Mouse (Mus musculus): Measurements from ENCODE around the gene Xdh. TPM values are rescaled to one million over a fixed set of nuclear protein-coding genes. Genes with fewer than 3 reads are reported as not detected.

The Xdh gene
- polyA plus RNA-seq (2012; rRNA removed) = 67.5 and 70.9 TPM in 2 replicates

DNA sequence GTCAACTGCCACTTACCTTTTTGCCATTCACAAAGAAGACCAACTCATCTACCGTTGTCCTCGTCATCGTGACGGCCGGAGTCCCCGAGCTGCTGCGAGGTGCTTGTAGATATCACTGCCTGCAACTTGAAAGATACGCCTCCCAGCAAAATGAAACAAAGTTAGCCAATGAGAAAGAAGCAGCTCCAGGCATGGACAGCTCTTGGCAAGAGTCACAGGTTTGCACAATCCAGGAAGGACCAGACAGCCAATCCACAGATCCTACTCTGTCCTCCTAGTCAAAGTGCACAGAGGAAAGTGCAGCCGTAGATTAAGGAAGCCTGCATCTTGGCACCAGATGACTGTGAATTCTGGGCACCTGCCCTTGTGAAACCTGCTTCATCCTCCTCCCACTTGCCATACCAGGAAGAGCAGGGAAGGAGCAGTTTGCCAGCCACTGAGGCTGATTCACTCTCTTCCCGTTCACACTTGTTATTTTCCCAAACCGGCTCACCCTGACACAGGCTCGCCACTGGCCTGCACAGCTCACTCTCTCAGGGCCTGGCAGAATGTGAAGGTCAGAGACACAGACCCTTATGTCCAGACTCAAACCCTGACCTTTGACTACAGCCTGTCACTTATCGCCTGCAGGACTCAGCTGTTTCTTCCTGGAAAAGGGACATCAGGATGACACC is at the start of gene Xdh:
TSS of gene Xdh (minus strand) at position 135 of the 674 bp plus-strand sequence.
- peak; percentile 99 for DNase-seq (ENCODE audit: low read depth)

DNA sequence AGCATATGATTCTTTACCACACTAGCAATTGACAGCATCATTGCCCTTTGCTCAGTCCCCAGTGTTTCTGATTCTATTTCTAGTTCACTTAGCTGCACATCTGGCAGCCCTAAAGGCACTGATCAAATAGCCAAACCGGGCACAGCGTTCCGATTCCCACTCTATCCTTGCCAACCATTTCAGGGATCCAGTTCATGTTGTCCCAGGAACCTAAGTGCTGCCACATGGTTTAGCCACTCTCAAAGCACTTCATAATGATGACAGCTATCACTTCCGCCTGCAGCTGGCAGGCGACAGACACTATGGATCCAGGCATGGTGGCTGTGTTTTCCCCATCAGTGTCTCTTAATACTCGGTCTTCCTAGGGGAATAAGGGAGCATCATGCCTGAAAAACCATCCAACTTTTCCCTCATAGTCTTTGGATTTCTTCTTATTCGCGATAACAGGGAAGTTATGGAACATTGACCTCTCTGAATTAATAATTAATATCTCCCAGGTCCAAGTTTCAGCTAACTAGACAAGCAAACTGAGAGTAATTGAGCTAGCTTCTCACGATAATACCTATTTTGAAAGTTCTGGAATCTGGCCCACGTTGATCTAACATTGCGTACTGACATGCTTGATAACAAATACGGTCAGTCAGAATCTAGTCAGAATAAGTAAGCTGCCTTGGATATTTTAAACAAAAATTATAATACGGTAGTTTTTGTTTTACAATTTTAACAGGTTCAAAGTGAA is 46.1 kb upstream of the Xdh start:
- DNase-seq (ENCODE audit: low read depth) = no peak

DNA sequence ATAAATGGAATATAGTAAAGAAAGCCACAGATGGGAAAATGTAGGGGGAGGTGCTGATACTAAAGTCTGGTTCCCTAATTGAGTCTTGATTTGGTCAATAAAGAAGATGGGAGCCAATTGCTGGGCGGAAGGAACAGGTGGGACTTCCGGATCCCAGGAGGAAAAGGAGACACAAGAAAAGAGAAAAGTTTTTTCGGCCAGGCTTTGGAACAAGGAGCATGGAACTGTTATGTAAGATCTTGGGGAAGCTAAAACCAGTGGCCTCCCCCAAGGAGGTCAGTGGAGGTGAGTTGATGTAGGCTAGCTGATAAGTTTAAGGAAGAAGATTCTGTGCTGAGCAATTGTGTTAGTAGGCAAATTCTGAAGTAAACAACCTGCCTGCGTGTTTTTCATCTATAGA is 41.3 kb upstream of the Xdh start:
- DNase-seq (ENCODE audit: low read depth) = no peak

DNA sequence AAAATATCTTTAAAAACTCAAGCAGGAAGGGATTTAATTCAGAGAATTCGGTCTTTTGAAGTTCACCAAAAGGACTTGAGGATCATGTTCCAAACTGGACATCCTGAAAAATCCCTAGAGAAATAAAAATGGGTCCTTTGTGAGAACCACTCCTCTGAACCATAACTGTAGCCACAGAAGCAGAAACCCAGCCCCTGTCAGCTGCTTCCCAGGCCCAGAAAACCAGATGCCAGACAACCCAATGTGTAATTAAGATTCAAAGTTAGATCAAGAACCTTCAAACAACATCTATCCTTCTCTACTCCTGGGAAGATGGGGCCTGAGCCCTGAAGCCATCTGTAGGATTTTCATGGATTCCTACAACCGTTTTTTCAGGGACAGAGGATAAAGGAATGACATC is 36.6 kb upstream of the Xdh start:
- no peak for DNase-seq (ENCODE audit: low read depth)

DNA sequence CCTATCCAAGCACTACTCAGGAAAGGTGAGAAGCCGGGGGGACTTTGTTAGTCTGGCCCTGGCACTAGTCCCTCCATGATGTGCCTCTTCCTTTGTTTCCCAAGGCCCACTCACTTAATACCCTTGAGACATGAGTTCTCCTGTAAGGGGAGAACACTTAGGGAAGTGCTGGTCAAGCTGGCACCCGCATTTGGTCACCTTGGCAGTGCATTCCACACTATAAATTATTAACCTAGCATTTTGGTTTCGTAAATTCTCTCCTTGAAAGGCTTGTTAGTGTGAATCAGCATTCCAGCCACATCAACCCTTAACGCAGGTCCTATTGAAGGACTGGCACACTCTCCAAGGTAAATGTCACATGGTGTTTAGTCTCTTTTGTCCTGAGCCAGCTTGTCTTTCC is 35.9 kb upstream of the Xdh start:
- no peak for DNase-seq (ENCODE audit: low read depth)

DNA sequence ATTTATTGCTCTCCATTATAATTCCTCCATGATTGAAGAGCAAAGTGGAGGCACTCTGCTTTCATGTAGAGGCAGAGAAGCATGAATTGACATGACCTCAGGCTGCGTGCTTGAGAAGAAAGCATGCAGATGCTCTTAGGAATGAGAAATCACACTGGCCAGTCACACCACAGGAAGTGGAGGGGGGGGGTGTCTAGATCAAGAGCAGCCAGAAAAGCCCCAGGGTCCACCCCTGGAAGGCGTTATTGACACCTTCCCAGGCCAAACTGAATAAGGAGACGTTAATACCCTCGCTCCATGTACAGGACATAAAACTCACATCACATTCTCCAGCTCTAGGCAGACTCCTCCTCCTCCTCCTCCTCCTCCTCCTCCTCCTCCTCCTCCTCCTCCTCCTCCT is 34.5 kb upstream of the Xdh start:
- DNase-seq (ENCODE audit: low read depth) = no peak

- DNase-seq (ENCODE audit: low read depth) = no peak
These were observed 32.9 kb upstream of the Xdh start for GRCm38 (mm10) chr17:73982871-73983270.

DNA sequence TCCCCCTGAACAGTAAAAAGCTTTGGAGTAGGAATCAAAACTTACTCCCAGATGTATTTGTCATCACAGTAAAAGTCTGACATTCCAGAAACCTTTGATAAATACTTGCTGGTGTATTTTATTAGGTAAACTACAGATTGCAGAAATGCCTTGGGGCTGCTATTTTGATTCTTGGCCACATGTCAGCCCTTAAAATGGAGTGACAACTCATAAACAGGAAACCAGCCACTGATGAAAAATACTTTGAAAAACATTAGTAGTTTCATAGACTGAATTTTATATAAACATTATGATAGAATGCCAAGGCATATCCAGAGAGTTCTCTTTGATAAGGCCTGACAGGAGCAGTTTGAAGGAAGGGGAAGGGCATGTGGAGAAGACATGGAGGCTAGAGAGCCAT is 26.1 kb upstream of the Xdh start:
- no peak for DNase-seq (ENCODE audit: low read depth)

DNA sequence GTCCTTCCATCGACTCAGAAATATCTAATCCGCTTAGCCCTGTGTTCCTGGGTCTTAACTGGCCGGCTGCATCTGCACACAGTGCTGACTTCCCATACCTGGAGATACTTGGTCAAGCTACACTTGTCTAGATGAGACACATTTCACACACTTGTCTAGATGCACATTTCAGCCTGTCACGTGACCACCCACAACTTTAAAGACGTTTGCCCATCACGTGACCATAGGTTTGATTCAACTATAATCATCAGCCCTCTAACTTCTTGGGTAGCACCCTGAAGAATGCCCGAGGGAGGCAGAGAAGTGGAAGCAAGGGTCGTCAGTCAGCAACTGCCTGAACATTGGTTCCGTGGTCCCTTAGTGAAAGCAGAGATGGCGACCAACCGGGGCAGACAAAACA is 22.7 kb upstream of the Xdh start:
- DNase-seq (ENCODE audit: low read depth) = no peak

DNA sequence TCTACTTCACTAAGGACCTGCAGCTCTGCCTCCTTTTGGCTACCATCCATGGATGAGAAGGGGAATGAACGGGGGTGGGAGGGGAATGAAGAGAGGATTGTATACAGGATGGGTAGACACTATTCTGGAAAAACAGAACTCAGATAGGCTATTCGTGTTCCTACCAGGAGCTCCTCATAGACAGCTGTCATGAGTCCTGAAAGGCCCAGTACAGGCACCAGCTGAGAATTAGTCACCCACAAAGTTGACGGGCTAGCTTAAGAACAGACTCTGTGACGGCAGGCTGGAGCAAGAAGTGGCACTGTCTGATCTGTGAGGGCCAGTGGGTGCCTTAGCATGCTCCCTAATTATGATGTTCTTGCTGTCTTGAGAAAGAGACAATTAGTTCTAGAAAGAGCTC is 21.3 kb upstream of the Xdh start:
- DNase-seq (ENCODE audit: low read depth) = no peak

GRCm38 (mm10) chr17:73970361-73971027 is 20.5 kb upstream of the Xdh start:
- no peak for DNase-seq (ENCODE audit: low read depth)

GRCm38 (mm10) chr17:73964856-73965255 is 14.9 kb upstream of the Xdh start:
- DNase-seq (ENCODE audit: low read depth) = no peak

DNA sequence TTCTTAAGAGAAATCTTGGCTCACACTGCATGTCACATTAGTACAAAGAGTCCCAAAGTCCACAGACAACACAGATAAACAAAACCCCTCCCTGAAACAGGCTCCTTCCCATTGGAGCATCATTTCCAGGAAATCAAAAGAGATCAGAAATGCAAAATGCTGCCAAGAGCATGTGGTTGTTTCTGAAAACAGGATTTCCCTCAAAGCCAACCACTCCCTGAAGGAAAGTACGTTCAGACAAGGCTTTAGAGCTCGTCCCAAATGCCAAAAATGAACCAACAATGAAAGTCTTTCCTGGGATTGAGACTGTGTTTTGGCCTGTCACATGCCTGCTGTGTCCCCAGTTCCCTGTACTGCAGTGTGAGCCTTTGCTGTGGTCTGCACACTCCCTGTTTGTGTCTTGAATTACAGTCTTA is 12.6 kb upstream of the Xdh start:
- DNase-seq (ENCODE audit: low read depth) = peak; percentile 84

- DNase-seq (ENCODE audit: low read depth) = no peak
These were observed 11.9 kb upstream of the Xdh start for GRCm38 (mm10) chr17:73961801-73962403.

GRCm38 (mm10) chr17:73960745-73961144 is 10.7 kb upstream of the Xdh start:
- no peak for DNase-seq (ENCODE audit: low read depth)

GRCm38 (mm10) chr17:73952103-73952521 is 2.1 kb upstream of the Xdh start:
- DNase-seq (ENCODE audit: low read depth) = no peak

DNA sequence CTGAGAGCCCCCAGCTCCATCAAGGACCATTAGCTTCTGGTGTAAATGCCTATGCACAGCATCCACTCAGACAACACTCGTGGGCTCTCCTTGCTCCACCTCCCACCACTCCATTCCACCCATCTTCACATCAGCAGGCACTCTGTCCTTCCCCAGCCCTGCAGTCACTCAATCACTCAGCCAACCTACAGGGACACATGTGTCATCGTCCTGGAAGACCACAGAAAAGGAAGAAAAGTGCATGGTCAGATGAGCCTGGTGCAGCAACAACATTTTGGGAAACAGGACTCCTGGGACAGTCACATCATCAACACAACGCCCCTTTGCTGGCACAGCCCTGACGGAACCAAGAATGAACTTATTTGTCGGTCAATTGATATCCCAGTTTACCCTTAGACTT is 974 bp upstream of the Xdh start:
- DNase-seq (ENCODE audit: low read depth) = no peak

DNA sequence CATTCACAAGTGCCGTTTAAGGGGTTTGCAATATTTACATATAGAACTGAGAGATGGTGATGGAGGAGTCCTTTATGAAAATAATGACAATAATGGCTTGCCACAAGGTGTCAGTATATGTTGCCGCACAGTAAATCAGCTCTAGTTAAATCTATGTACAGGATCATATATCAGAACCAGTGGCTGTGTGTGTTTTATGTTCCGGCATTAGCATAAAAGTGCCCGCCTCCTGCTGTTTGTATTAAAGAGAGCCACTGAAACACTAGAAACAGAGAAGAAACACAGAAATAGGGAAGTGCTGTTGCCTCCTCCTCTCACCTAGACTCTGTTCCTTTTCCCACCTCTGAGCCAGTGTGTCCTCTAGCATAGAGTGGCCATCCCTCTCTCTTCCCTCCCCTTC is 498 bp downstream of the Xdh start:
- no peak for DNase-seq (ENCODE audit: low read depth)

DNA sequence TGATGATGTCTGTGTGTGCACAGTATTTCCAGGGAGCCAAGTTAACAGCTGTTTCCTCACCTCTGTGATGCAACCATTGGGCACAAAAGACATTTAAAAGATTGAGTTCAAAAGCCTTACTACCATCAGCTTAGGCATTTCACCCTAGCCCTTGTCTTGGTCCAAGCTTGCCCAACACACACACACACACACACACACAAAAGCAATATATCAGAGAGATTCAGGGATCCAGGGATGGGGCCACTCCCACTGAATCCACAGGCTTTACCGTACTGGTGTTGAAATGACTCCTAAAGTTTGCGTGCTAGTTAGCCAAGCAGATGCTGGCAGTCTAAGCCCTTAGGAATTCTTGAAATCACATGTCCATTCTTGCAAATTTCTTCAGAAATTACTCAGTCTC is 1.2 kb downstream of the Xdh start:
- DNase-seq (ENCODE audit: low read depth) = peak; percentile 95

DNA sequence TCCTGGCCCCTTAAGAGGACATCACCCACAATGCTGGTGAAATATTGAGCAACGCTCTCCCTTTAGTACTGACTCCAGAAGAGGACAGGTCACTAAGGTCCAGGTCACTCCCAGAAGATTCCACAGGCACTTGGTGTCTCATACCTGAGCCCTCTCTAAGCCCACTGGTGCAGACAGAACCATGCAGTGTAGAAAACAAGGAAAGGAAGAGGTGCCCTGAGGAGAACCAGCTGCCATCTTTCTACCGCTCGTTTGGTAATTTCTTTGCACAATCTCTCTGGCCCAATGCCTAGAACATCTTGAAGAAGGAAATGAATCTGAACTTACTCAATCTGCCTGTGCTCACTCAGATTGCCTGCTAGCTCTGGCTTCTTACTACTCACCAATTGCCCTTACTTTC is 2.0 kb downstream of the Xdh start:
- peak; percentile 95 for DNase-seq (ENCODE audit: low read depth)

DNA sequence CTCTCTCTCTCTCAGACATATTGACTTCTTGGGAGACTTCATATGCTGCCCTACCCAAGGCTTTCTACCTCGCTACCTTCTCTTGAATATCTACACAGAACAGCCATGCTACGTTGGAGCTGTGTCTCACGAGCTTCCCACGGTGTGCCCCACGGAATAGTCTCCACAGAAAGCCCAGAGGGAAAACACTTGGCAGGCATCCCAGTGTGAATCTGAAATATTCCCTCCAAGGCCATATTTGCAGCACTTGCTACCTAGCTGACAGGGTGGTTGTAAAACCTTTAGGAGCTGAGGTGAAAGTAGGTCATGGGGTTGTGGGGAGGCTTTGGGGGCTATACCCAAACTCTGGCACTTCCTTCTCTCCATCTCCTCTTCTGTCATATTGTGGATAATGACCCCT is 3.1 kb downstream of the Xdh start:
- DNase-seq (ENCODE audit: low read depth) = no peak

DNA sequence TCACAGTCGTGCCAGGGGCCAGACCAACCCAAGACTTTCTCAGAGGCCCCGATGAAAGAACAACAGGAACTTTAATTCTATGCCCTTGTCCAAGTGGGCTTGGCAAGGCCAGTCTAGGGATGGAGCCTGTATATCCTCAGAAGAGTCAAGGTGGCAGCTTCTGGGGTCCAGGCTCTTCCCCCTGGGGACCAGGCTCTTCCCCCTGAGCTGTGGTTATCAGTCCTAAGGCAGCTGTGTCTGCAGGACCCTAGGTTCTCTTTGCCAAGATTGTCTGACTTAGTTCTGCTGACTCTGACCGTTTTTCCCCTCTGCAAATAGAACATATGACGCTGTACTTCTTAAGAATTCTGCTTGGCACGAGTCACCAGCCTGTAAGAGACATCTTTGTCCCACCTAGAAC is 5.3 kb downstream of the Xdh start:
- DNase-seq (ENCODE audit: low read depth) = no peak

Data from gonadal fat pad, adult 2 months (tissue).